Mouse (Mus musculus) intestine, embryonic 14.5 days (tissue): ENCODE measurements at regions not wholly inside any gene's neighbourhood (a gene's known extent, or its start where the extent isn't known, plus 50 kb on each side); places are given as distances from the start of the nearest gene placed in this dataset.

ENCODE experiments used
- ATAC-seq: fragments of 200-750 bp; cut with Nextera tagmentation; replicated peaks from 2 replicates; pipeline ENCODE4 v1.8.0; 2017; ENCODE audit warnings: low read depth, moderate number of reproducible peaks, moderate TSS enrichment, moderate library complexity; ENCODE audit not compliant: low FRiP score, low TSS enrichment
- DNase-seq: peaks from one replicate; pipeline ENCODE4 v3.0.0-alpha.2; 2018; ENCODE audit warnings: low spot score
- H3K27ac ChIP-seq: fragments of 300-500 bp; sonication (generic); 2 replicates; pipeline ENCODE4 v1.5.1; 2014; ENCODE audit warnings: low read depth, mild to moderate bottlenecking, control low read depth
- H3K27me3 ChIP-seq: fragments of 300-500 bp; sonication (generic); replicated peaks from 2 replicates; pipeline ENCODE4 v1.6.1; 2014; ENCODE audit warnings: low read length, control low read depth; ENCODE audit not compliant: control insufficient read depth, insufficient read depth
- H3K36me3 ChIP-seq: fragments of 300-500 bp; sonication (generic); 2 replicates; pipeline ENCODE4 v1.6.1; 2014; ENCODE audit warnings: low read length, control low read depth; ENCODE audit not compliant: control insufficient read depth, insufficient read depth
- H3K4me1 ChIP-seq: fragments of 300-500 bp; sonication (generic); replicated peaks from 2 replicates; pipeline ENCODE4 v1.6.1; 2014; ENCODE audit warnings: low read length, control low read depth, mixed read lengths; ENCODE audit not compliant: control insufficient read depth, insufficient read depth
- H3K4me2 ChIP-seq: fragments of 300-500 bp; sonication (generic); 2 replicates; pipeline ENCODE4 v1.6.1; 2014; ENCODE audit warnings: low read length
- H3K4me3 ChIP-seq: fragments of 300-500 bp; sonication (generic); 2 replicates; pipeline ENCODE4 v1.5.1; 2014; ENCODE audit warnings: low read depth, low read length, control low read depth, mixed read lengths
- H3K9ac ChIP-seq: fragments of 300-500 bp; sonication (generic); 2 replicates; pipeline ENCODE4 v1.6.1; 2014; ENCODE audit warnings: mild to moderate bottlenecking, low read length
- H3K9me3 ChIP-seq: fragments of 300-500 bp; sonication (generic); 2 replicates; pipeline ENCODE4 v1.6.1; 2016; ENCODE audit warnings: low read length, control low read depth; ENCODE audit not compliant: control insufficient read depth
- WGBS: fragments of 180-500 bp; shearing (Covaris S2); extraction: QIAGEN DNeasy Blood & Tissue Kit; methylation state at CpG from one replicate; pipeline ENCODE4 v1.1.7; 2014; 5-methylcytosine and 5-hydroxymethylcytosine counted together

GRCm38 (mm10) chr5:103374162-103374561 is 50.8 kb upstream of the Ptpn13 start:
- ATAC-seq (no peak), DNase-seq (no peak)
- Histone ChIP-seq H3K9ac (no peak overlapping the region), H3K27ac (no peak overlapping the region), H3K4me2 (no peak overlapping the region), H3K27me3 (no peaks in the 10 kb centered on the region), H3K9me3 (no peaks in the 10 kb centered on the region), H3K4me3 (no peak overlapping the region), H3K4me1 (no peaks in the 10 kb centered on the region), H3K36me3 (no peaks in the 10 kb centered on the region)
- 80% methylated on average over 6 of the region's 6 CpGs for WGBS

- H3K4me1 ChIP-seq: no peaks in the 10 kb centered on the region
- no peaks in the 10 kb centered on the region for H3K9me3 ChIP-seq
- 91% methylated on average over 4 of the region's 4 CpGs for WGBS
- no peak overlapping the region for H3K9ac ChIP-seq
- no peak overlapping the region for H3K27ac ChIP-seq
- no peaks in the 10 kb centered on the region for H3K27me3 ChIP-seq
- no peaks in the 10 kb centered on the region for H3K36me3 ChIP-seq
- H3K4me3 ChIP-seq: no peak overlapping the region
- ATAC-seq: no peak
- DNase-seq: no peak
- no peak overlapping the region for H3K4me2 ChIP-seq
Measured at GRCm38 (mm10) chr5:103373089-103373488, 51.9 kb upstream of the Ptpn13 start.

GRCm38 (mm10) chr5:103370456-103370855 is 54.5 kb upstream of the Ptpn13 start:
- H3K9me3 ChIP-seq: 0 out of 2 replicates have a peak, but pooled peaks cover under 1% of the 10 kb centered on the region
- no peak overlapping the region for H3K9ac ChIP-seq
- no peak for ATAC-seq
- no peak overlapping the region for H3K4me3 ChIP-seq
- WGBS: 62% methylated on average over 4 of the region's 4 CpGs
- DNase-seq: no peak
- no peaks in the 10 kb centered on the region for H3K36me3 ChIP-seq
- H3K27ac ChIP-seq: no peak overlapping the region
- no peaks in the 10 kb centered on the region for H3K27me3 ChIP-seq
- H3K4me1 ChIP-seq: no peaks in the 10 kb centered on the region
- no peak overlapping the region for H3K4me2 ChIP-seq

GRCm38 (mm10) chr5:103368993-103369392 is 56.0 kb upstream of the Ptpn13 start:
- Histone ChIP-seq H3K9me3 (0 out of 2 replicates have a peak, but pooled peaks cover 2% of the 10 kb centered on the region), H3K9ac (no peak overlapping the region), H3K4me3 (no peak overlapping the region), H3K36me3 (no peaks in the 10 kb centered on the region), H3K4me1 (no peaks in the 10 kb centered on the region), H3K27me3 (no peaks in the 10 kb centered on the region), H3K27ac (no peak overlapping the region), H3K4me2 (no peak overlapping the region)
- WGBS: 76% methylated on average over 10 of the region's 10 CpGs
- ATAC-seq (no peak), DNase-seq (no peak)

GRCm38 (mm10) chr5:103367201-103367671 is 57.8 kb upstream of the Ptpn13 start:
- DNase-seq (no peak), ATAC-seq (no peak)
- 0 out of 2 replicates have a peak, but pooled peaks cover 2% of the 10 kb centered on the region for H3K9me3 ChIP-seq
- H3K4me2 ChIP-seq: no peak overlapping the region
- no peak overlapping the region for H3K4me3 ChIP-seq
- no peaks in the 10 kb centered on the region for H3K27me3 ChIP-seq
- H3K9ac ChIP-seq: no peak overlapping the region
- no peaks in the 10 kb centered on the region for H3K4me1 ChIP-seq
- no peaks in the 10 kb centered on the region for H3K36me3 ChIP-seq
- H3K27ac ChIP-seq: no peak overlapping the region
- 64% methylated on average over 12 of the region's 12 CpGs for WGBS

- no peak overlapping the region for H3K27ac ChIP-seq
- no peak for ATAC-seq
- 90% methylated on average over 19 of the region's 19 CpGs for WGBS
Measured at GRCm38 (mm10) chr5:103365700-103366448, 59.1 kb upstream of the Ptpn13 start.

GRCm38 (mm10) chr5:103364791-103365699 is 59.9 kb upstream of the Ptpn13 start:
- H3K36me3 ChIP-seq: no peaks in the 10 kb centered on the region
- H3K27ac ChIP-seq: no peak overlapping the region
- H3K4me2 ChIP-seq: 0 out of 2 replicates have a peak overlapping the region, but pooled peaks have one; percentile 3
- no peak overlapping the region for H3K9ac ChIP-seq
- no peak overlapping the region for H3K4me3 ChIP-seq
- no peaks in the 10 kb centered on the region; the same call in 1 of the 2 replicates for H3K4me1 ChIP-seq
- ATAC-seq: 0 out of 2 replicates have a peak, but pooled peaks have one; percentile 25
- WGBS: 79% methylated on average over 21 of the region's 21 CpGs
- DNase-seq: no peak
- 0 out of 2 replicates have a peak, but pooled peaks cover 2% of the 10 kb centered on the region for H3K9me3 ChIP-seq
- no peaks in the 10 kb centered on the region for H3K27me3 ChIP-seq

More at GRCm38 (mm10) chr5:103365700-103366448, 59.1 kb upstream of the Ptpn13 start:
- Histone ChIP-seq H3K36me3 (no peaks in the 10 kb centered on the region), H3K27me3 (no peaks in the 10 kb centered on the region), H3K9me3 (0 out of 2 replicates have a peak, but pooled peaks cover 2% of the 10 kb centered on the region), H3K4me3 (no peak overlapping the region), H3K4me1 (no peaks in the 10 kb centered on the region; the same call in 1 of the 2 replicates), H3K9ac (no peak overlapping the region), H3K4me2 (no peak overlapping the region)
- DNase-seq: no peak

GRCm38 (mm10) chr5:103360775-103361247 is 64.2 kb upstream of the Ptpn13 start:
- Histone ChIP-seq H3K27me3 (no peaks in the 10 kb centered on the region), H3K4me2 (no peak overlapping the region), H3K9me3 (0 out of 2 replicates have a peak, but pooled peaks cover 2% of the 10 kb centered on the region), H3K36me3 (no peaks in the 10 kb centered on the region), H3K4me1 (no peaks in the 10 kb centered on the region; the same call in 1 of the 2 replicates), H3K9ac (no peak overlapping the region), H3K4me3 (no peak overlapping the region), H3K27ac (no peak overlapping the region)
- WGBS: 51% methylated on average over 13 of the region's 13 CpGs
- ATAC-seq (no peak), DNase-seq (no peak)
